15 mouse cellular contexts compared by ENCODE assay signal in genomic region chr8:61730669-61731068, GRCm38 (mm10).
"Had no signal": no experiment of that assay in that cellular context is flagged by ENCODE, and none has a peak within 500 bp of the region (broad histone marks: within the 10 kb centered on the region; RNA-seq: fewer than 3 reads in every experiment).

No protein-coding gene starts in this region.

- H3K27ac ChIP-seq: layer of hippocampus, adult 2 months; limb, embryonic 13.5 days; liver, embryonic 14.5 days; midbrain, embryonic 10.5 days; neural tube, embryonic 15.5 days had no signal

- H3K27me3 ChIP-seq: neural tube, embryonic 15.5 days had no signal

- H3K9ac ChIP-seq: limb, embryonic 13.5 days; liver, embryonic 14.5 days; neural tube, embryonic 15.5 days had no signal

- H3K9me3 ChIP-seq: limb, embryonic 13.5 days; midbrain, embryonic 10.5 days; neural tube, embryonic 15.5 days had no signal

- ATAC-seq: lung, postnatal 0 days had no signal

- H3K4me1 ChIP-seq: neural tube, embryonic 15.5 days had no signal

- DNase-seq: kidney, postnatal 10 days; kidney, postnatal 4 days; lung, adult 18-20 months; lung, postnatal 36 days; midbrain, embryonic 14.5 days; spleen, adult 18-20 months; thymus, adult 18-20 months; thymus, postnatal 14 days had no signal

- H3K36me3 ChIP-seq: limb, embryonic 13.5 days; neural tube, embryonic 15.5 days had no signal

- H3K4me2 ChIP-seq: limb, embryonic 13.5 days; neural tube, embryonic 15.5 days had no signal

- H3K4me3 ChIP-seq: layer of hippocampus, adult 2 months; limb, embryonic 13.5 days; midbrain, embryonic 10.5 days; myocyte; neural tube, embryonic 15.5 days had no signal
